Mouse (Mus musculus) leukemia stem cell, adult 10-12 weeks (primary cell): Measurements from ENCODE around the gene Aldh1a7. TPM values are rescaled to one million over a fixed set of nuclear protein-coding genes. Genes with fewer than 3 reads are reported as not detected.

Source experiments
- polyA plus RNA-seq: library from polyadenylated mRNA; stranded (reverse); fragments of >175 nt; gene quantifications from 2 replicates; pipeline ENCODE4 v1.2.3, GENCODE M21; 2012; ENCODE audit warnings: low replicate concordance

Aldh1a7 gene
- polyA plus RNA-seq, result 0.14 and 0.47 TPM in 2 replicates

DNA sequence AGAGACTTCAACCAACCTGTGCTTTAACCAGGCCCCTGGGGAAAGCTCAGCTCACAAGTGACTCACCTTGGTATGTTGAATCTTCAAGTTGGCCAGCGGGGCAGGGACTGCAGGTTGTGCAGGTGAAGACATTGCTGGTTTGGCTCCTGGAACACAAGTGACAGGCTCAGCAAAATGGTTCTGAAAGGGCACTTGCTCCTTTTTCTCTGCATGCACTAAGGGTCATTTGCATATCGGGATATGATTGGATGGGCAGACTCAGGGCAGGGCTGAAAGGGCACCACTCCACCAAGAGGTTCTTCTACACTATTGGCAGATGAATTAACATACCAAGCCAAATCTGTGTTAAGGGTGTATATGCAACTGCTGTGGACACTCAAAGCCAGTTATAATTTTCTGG, at the start of gene Aldh1a7:
Gene Aldh1a7, minus strand, starts transcription at position 182 of the 400 bp plus-strand sequence.

Other genes with a start within 250 kb of the Aldh1a7 start
- gene Aldh1a1, start 234.8 kb downstream of the Aldh1a7 start, polyA plus RNA-seq, result 0.56 and 3.3 TPM in 2 replicates
- gene Tmc1, start 226.6 kb upstream of the Aldh1a7 start, polyA plus RNA-seq, result not detected in 2 replicates